Mouse (Mus musculus) erythroid progenitor cell, adult 5-6 weeks (primary cell): ENCODE results near the gene 1110008L16Rik. TPM values are rescaled to one million over a fixed set of nuclear protein-coding genes. Genes with fewer than 3 reads are reported as not detected.
"Not testable (repeated sequence)": the region's sequence is repeated elsewhere in the genome, so short reads cannot be mapped to it uniquely, and the experiment has no call there.

ENCODE experiments used
- ATAC-seq: replicated peaks from 2 replicates; pipeline ENCODE4 v1.8.0; 2016; ENCODE audit warnings: moderate number of reproducible peaks, mild to moderate bottlenecking, moderate TSS enrichment, inconsistent platforms; ENCODE audit not compliant: poor library complexity, low FRiP score, severe bottlenecking
- total RNA-seq, 2 experiments: library from RNA; stranded (forward) in 1 of 2; stranded (reverse) in 1 of 2; fragments of 150-400 nt in 1 of 2; fragments of 186-747, 209-891 nt in 1 of 2; gene quantifications; 2 replicates each; pipeline versions ENCODE4 v1.2.3 to v1.2.4; 2015 to 2017; ENCODE audit warnings: low replicate concordance in 2 of 2

Gene 1110008L16Rik
- total RNA-seq, 2 experiments from 2014 or later: 5.3 to 13.4 TPM

- ATAC-seq: no peak
Measured at GRCm38 (mm10) chr12:55329351-55329750, 30.0 kb downstream of the 1110008L16Rik start.

DNA sequence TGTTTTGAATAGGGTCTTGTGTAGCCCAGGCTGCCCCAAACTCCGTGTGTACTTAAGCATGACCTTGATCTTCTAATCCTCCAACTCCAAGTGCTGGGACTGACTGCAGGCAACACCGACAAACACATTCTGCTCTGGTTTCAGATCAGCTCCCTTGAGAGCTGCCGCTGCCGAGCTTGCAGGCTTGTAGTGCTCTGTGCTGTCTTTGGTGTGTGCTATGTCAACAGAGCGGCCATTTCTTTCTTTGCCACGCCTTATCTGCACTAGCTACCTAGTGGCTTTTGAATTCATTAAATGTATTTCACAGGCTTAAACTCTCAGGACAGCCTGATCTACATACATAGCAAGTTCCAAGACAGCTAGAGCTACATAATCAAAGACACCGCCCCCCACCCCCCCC, 34.3 kb downstream of the 1110008L16Rik start:
- no peak for ATAC-seq

DNA sequence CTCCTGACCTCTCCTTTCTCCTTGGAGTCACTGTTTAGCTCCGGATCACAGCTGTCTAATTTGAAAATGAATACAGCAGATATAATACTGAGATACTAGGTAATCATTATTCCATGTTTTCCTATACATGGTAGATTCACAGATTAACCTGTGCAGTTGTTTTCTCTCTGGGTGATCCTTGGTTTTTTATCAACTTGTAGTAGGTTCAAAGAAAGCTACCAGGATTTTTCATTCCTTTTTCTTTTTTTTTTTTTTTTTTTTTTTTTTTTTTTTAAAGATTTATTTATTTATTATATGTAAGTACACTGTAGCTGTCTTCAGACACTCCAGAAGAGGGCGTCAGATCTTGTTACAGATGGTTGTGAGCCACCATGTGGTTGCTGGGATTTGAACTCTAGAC, 39.1 kb downstream of the 1110008L16Rik start:
- ATAC-seq: not testable (repeated sequence)

GRCm38 (mm10) chr12:55343045-55343444, 43.7 kb downstream of the 1110008L16Rik start:
- ATAC-seq: not testable (repeated sequence)

GRCm38 (mm10) chr12:55343998-55344397, 44.6 kb downstream of the 1110008L16Rik start:
- no peak for ATAC-seq

DNA sequence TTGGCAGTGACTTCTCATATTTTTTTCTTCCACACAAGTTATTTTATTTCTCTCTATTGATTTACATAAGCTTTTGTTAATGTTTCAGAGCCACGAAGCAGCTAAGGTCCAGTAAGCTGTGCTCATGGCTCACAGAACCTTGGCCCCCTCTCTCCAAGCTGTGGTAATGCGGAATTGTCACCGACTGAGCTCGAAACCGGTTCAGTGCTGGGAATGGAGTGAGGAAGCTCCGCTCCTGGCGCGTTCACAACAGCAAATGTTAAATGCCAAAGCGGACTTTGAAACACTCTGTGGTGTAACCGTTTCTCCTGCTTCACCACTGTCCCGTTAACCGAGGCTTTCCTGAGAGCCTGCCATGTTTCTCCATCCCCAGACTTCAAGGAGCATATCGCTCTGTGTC, 45.2 kb downstream of the 1110008L16Rik start:
- 0 out of 2 replicates have a peak, but pooled peaks have one; percentile 3 for ATAC-seq

- no peak for ATAC-seq
Measured at GRCm38 (mm10) chr12:55353423-55353822, 54.0 kb downstream of the 1110008L16Rik start.

DNA sequence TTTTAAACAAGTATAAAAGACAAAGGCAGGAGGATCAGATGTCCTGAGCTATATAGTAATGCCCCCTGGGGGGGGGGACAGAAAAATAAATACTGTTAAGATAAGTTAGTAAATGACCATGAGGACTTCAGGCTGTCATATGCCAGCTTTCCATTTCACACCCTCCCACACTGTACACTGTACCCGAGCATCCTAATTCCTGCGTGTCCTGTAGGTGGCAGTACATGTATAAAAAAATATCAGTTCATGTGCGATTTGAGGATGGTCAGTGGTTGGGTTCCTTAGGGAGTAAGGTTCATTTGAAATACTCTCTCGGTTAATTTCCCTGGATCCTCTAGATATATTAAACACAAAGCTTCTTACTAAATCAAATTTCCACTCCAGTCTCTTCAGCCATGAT, 55.5 kb downstream of the 1110008L16Rik start:
- no peak for ATAC-seq

DNA sequence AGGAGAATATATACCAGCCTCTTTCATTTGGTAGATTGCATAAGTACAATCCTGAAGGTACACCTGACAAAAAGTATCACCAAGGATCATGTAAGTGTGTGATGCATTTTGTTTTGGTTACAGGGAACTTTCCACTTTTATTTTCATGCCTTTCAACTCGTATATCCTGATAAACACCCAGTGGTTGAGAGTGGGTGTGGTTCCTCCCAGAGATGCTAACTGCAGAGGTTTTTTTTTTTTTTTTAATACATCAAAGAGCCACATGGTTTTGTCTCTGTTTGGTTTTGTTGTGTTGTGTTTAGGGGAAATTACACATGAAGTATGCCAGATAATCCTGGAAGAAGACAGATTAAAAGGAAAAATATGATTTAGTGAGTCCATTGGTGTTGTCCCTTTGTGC, 57.9 kb downstream of the 1110008L16Rik start:
- ATAC-seq: no peak

DNA sequence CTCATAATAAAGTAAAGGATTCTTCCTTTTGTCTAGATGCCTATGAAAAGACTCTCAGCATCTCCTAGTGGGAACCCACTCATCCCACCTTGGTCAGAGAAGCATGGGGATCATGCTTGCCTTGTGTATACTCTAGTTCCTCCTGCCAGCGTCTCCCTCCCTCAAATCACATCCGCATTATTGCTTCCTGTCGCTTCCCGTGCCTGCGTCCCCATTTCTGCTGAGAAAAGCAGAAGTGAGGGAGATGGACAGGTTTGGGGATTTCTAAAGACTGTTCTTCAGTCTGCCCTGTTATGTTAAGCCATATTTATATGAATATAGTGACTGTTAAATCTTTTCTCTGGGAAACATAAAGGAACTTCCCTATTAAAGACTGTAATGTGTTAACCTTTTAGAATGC, 61.6 kb downstream of the 1110008L16Rik start:
- ATAC-seq: no peak

- no peak for ATAC-seq
Measured at GRCm38 (mm10) chr12:55365083-55365482, 65.7 kb downstream of the 1110008L16Rik start.

GRCm38 (mm10) chr12:55372424-55373055, 73.2 kb downstream of the 1110008L16Rik start:
- ATAC-seq: no peak

DNA sequence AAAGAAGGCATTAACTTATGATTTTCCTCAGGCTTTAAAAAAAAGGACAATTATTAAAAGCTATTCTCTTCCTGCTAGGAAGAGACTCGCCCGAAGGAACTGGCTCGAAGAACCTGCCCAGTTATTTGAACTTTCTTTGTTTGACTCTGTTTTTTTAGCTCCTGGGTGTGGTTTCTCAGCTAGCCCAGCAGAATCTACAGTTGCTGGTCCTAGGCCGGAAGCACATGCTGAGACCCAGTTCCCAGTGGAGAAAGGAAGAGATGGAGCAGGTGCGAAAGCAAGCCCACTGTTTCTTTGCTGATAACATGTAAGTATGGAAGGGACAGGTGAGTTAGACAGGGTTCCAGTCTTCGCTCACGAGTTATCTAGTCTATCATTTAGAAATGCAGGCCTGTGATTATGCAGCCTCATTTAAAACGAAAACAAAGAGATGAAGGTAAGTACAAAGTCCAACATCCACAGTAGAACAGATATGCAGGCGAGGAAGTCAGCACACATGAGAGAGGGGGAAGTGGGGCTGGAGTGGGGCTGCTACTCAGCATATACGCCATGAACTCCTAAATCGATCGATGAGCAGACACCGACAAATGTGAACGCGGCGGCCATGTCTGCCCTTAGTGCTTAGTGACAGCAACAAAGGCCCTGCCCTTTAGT, 77.7 kb downstream of the 1110008L16Rik start:
- no peak for ATAC-seq

- ATAC-seq: no peak
Measured at GRCm38 (mm10) chr12:55377610-55377980, 78.2 kb downstream of the 1110008L16Rik start.

GRCm38 (mm10) chr12:55384023-55384749, 84.8 kb downstream of the 1110008L16Rik start, which contains the start of gene Psma6:
Gene Psma6, plus strand, starts transcription at chr12:55384222.
- no peak for ATAC-seq

DNA sequence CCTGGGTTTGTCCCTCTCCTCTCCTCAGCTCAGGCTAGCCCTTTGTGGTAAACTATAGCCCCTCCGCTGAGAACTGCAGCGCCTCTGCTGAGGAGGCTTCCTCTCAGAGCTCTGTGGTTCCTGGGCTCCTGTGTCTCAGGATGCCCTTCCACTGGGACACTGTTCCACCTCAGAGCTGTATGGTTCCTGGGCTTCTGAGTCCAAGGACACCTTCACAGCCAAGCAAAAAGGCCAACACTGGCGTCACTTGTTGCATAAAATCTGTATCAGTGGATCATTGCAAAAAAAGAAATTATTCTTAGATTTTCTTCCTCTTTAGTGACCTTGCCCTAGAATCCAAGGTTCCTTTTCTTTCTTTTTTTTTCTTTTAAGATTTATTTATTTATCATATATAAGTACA, 85.4 kb downstream of the 1110008L16Rik start:
- ATAC-seq: no peak

DNA sequence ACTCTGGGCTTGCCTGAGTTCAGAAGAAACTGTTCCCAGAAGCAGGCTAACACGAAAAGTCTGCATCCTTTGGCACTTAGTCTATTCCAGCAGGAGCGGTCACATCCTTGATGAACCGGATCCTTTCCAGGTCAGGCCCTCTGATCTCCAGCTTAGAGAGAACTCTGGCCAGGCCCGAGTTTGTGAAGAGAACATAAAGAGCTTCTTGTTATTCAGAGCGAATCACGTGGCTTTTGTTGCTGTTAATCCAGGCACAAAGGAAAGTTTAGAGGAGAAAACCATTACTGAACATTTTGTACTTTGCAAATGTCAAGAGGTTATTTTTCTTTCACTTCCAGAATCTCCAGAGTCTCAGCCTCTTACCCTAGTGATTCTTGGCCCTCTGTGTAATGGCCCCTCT, 86.6 kb downstream of the 1110008L16Rik start:
- no peak for ATAC-seq

- no peak for ATAC-seq
Measured at GRCm38 (mm10) chr12:55386456-55386855, 87.1 kb downstream of the 1110008L16Rik start.

GRCm38 (mm10) chr12:55387083-55387787, 87.9 kb downstream of the 1110008L16Rik start:
- ATAC-seq: no peak

DNA sequence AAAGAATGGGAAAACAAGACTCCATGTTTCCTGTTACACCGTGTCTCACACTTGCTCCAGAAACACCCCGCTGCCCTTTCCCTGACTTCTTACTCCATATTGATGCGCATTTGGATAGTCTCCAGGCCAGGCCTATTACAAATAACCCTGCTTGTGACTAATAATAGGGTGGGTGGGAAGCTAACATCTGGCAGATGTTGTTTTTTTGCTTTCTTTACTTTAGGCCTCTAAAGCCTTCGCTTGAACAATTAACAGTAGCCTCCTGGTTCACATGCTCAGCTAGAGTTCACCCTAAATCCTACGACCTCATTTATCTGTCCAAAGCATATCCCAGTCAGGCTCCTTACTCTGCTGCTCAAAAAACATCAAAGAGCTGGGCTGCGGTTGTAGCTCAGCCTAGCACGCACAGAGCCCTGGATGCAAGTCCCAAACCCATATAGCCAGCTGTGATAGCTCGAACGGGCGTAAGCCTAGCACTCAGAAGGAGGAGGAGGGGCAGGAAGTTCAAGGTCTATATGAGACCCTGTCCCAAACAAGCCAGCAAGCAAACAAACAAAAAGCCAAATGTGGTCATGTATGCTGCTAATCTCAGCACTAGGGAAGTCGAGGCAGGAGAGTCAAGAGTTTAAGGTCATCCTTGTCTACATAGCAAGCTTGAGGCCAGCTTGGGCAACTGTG, 88.5 kb downstream of the 1110008L16Rik start:
- ATAC-seq: no peak
